Mouse (Mus musculus) heart, postnatal 14 days (tissue): ENCODE data around the gene Tmem125. TPM values are rescaled to one million over a fixed set of nuclear protein-coding genes. Genes with fewer than 3 reads are reported as not detected.
"Not testable (repeated sequence)": the region's sequence is repeated elsewhere in the genome, so short reads cannot be mapped to it uniquely, and the experiment has no call there.

Experiments used
- DNase-seq, 2 experiments: peaks; one replicate each; pipeline ENCODE4 v3.0.0; 2021 to 2022
- intact Hi-C: fragments of 180-260 bp; cut with DNase I; formaldehyde crosslinking; loops from one replicate; pipeline ENCODE4 v1.15.1; 2025
- long read RNA-seq, 2 experiments: library from polyadenylated mRNA; stranded (forward); transcript quantifications; one replicate each; pipeline ENCODE4 v2.0.0; 2021
- total RNA-seq, 2 experiments: library from RNA; stranded (reverse); gene quantifications; 2 replicates each; pipeline ENCODE4 v1.2.3; 2021

Tmem125 gene
- total RNA-seq, result under 1 TPM; 0.22 to 0.26 TPM
- long read RNA-seq, experiment 1, partial matches to known transcripts, result 0 of 1 reads
- long read RNA-seq, experiment 1, other reads (novel, unspliced or antisense), result 0 of 1 reads
- long read RNA-seq, experiment 2, partial matches to known transcripts, result 0 of 1 reads
- long read RNA-seq, experiment 2, other reads (novel, unspliced or antisense), result 0 of 1 reads

- intact Hi-C loops, result no loop called here
- peak; percentile 26 to 42 for DNase-seq
These were observed at the start of gene Tmem125 for GRCm38 (mm10) chr4:118543592-118544260. Tmem125 (minus strand) TSS chr4:118544044.

GRCm38 (mm10) chr4:118589733-118590130, 45.9 kb upstream of the Tmem125 start:
- intact Hi-C loops, result no loop called here
- no peak for DNase-seq

- DNase-seq, result no peak
- intact Hi-C loops, result no loop called here
These were observed 45.3 kb upstream of the Tmem125 start for GRCm38 (mm10) chr4:118589053-118589732.

- DNase-seq, result no peak
These were observed 38.8 kb upstream of the Tmem125 start for GRCm38 (mm10) chr4:118582629-118583028.

GRCm38 (mm10) chr4:118581508-118581907, 37.7 kb upstream of the Tmem125 start:
- no peak for DNase-seq
- intact Hi-C loops, result no loop called here

More at GRCm38 (mm10) chr4:118582629-118583028, 38.8 kb upstream of the Tmem125 start:
- intact Hi-C loops, result no loop called here

- intact Hi-C loops, result loop anchor here (5.0 kb wide), 1 partner anchor 362 kb away; no protein-coding TSS in a partner anchor
These were observed 35.5 kb upstream of the Tmem125 start for GRCm38 (mm10) chr4:118579313-118579712.

GRCm38 (mm10) chr4:118576097-118576496, 32.3 kb upstream of the Tmem125 start:
- intact Hi-C loops, result loop anchor here (5.0 kb wide), 1 partner anchor 359 kb away; no protein-coding TSS in a partner anchor

More at GRCm38 (mm10) chr4:118579313-118579712, 35.5 kb upstream of the Tmem125 start:
- peak; percentile 50 to 64 for DNase-seq

GRCm38 (mm10) chr4:118571441-118571840, 27.6 kb upstream of the Tmem125 start:
- intact Hi-C loops, result no loop called here
- DNase-seq, result no peak

More at GRCm38 (mm10) chr4:118576097-118576496, 32.3 kb upstream of the Tmem125 start:
- peak; percentile 82 to 89 for DNase-seq

GRCm38 (mm10) chr4:118569320-118569719, 25.5 kb upstream of the Tmem125 start:
- DNase-seq, result no peak
- intact Hi-C loops, result loop anchor here (5.0 kb wide), 1 partner anchor 162 kb away; the partner anchor contains the start of genes Med8 and Szt2

GRCm38 (mm10) chr4:118568709-118569108, 24.9 kb upstream of the Tmem125 start:
- DNase-seq, result no peak
- intact Hi-C loops, result loop anchor here (5.0 kb wide), 1 partner anchor 161 kb away; the partner anchor contains the start of genes Med8 and Szt2

- intact Hi-C loops, result loop anchor here (5.0 kb wide), 1 partner anchor 159 kb away; the partner anchor contains the start of genes Med8 and Szt2
- peak; percentile 51 to 71 for DNase-seq
These were observed 22.4 kb upstream of the Tmem125 start for GRCm38 (mm10) chr4:118566161-118566676.

GRCm38 (mm10) chr4:118564926-118565279, 21.1 kb upstream of the Tmem125 start:
- no peak for DNase-seq
- intact Hi-C loops, result loop anchor here (5.0 kb wide), 1 partner anchor 158 kb away; the partner anchor contains the start of genes Med8 and Szt2

GRCm38 (mm10) chr4:118564062-118564925, 20.4 kb upstream of the Tmem125 start:
- intact Hi-C loops, result no loop called here
- peak in 1 of 2 experiments; percentile 9 for DNase-seq

GRCm38 (mm10) chr4:118553039-118553649, 9.3 kb upstream of the Tmem125 start:
- no peak for DNase-seq
- intact Hi-C loops, result no loop called here

GRCm38 (mm10) chr4:118548130-118548480, 4.3 kb upstream of the Tmem125 start:
- peak; percentile 9 to 45 for DNase-seq
- intact Hi-C loops, result not testable (repeated sequence)

- peak; percentile 59 to 66 for DNase-seq
- intact Hi-C loops, result not testable (repeated sequence)
These were observed 3.7 kb upstream of the Tmem125 start for GRCm38 (mm10) chr4:118547424-118548129.

- DNase-seq, result no peak
- intact Hi-C loops, result no loop called here
These were observed 740 bp upstream of the Tmem125 start for GRCm38 (mm10) chr4:118544441-118545127.

- intact Hi-C loops, result no loop called here
- DNase-seq, result peak in 1 of 2 experiments; percentile 21
These were observed 700 bp downstream of the Tmem125 start for GRCm38 (mm10) chr4:118543158-118543530.
